Mouse (Mus musculus) activated CD4-positive, CD25-positive, alpha-beta regulatory T cell, adult 4 months (primary cell): ENCODE measurements around the gene Hypm. TPM values are rescaled to one million over a fixed set of nuclear protein-coding genes. Genes with fewer than 3 reads are reported as not detected.

Experiments used
- ATAC-seq: one replicate; pipeline ENCODE4 v1.8.0; 2017
- polyA plus RNA-seq, 2 experiments: library from polyadenylated mRNA; unstranded; fragments of 100-300 nt; shearing (Covaris generic); gene quantifications; one replicate each; pipeline ENCODE4 v1.2.1; 2017

The Hypm gene
- not detected for polyA plus RNA-seq

DNA sequence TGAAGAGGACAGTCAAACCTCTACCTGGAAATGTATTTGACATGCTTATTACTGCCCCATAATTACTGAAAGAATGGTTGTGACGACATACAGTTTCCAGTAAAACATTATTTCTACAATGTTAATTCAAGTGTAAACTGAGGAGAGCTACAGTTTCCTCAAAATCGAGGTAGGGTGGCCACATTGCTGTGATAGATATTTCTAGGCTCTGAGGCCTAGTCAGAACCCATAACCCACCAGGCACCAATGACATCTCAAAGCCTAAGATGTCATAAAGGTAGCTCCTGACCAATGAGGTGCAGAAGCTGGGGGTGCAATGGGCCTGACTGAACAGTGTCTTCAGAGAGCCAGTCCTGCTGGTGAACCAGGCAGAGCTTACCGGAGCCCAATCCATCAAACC is at the start of gene Hypm:
Gene Hypm (plus strand): TSS at position 301 of the 400 bp plus-strand sequence.
- no peak for ATAC-seq

DNA sequence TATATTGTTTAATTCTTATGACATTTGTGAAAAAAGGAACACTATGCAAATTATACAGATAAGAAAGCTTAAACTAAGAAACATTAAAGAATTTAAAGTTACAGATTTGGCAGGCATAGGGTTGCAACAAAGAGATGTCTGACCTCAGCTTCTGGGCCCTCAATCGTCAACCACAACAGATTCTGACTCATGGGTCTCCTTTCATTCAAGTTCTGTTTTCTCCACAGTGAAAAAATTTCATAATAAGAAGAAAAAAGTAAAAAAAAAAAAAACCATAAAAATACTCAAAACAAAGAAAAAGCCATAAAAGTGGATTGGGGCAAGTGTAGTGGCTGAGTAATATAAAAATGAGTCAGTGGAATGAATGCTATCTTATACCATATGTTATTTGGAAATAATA is 36.6 kb upstream of the Hypm start:
- no peak for ATAC-seq

DNA sequence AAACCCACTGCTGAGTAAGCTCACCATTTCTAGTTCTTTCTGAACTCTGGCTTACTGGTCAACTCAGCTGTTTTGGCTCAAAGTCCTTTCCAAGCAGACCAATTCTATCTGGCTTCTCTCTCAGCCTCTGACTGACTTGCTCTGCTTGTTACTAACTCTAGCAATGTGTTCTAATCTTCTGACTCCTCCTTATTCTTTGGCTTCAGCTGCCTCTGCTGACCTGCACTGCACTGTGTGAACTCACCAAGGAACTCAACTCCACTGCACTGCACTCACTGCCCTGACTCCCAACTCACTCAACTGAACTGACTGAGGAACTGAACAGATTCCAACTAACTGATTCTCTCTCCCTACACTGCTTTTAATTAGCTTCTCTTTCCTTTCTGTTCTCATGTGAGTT is 34.3 kb upstream of the Hypm start:
- no peak for ATAC-seq

DNA sequence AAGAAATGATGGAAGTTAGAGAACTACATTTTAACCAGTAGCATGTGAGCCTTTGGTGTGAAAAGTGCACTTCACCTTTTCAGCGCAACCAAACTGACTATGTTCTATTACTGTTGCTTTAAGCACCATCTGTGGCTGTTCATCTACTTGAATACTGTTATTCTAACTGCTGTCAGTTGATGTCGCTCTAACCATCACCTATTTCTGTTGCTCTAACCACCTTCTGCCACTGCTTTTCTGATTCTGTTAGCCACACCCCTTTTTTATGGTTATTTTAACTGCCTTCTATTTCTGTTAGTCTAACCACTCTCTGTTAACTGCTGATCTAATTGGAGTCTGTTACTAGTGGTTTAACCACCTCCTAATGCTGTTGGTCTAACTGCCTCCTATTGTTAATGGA is 11.9 kb upstream of the Hypm start:
- no peak for ATAC-seq

DNA sequence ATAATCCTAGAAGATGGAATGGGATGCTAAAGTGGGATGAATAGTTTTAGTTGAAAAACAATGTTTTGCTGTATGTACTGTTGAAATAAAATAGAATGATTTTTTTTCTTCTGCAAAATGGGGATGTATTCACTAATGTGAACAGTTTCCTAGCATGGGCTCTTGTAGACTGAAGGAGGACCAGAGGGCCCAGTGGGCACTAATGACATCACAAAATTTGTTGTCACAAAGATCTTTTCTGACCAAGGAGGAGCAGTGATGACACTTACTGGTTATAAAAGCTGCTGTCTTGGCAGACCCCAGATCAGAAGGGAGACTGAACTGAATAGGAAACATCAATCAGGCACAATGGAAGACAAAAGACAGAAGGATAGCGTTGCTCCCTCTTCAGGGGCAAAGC is 2.7 kb downstream of the Hypm start, which contains the start of gene H2al3:
Gene H2al3 (plus strand): TSS at position 301 of the 400 bp plus-strand sequence.
- ATAC-seq = no peak

DNA sequence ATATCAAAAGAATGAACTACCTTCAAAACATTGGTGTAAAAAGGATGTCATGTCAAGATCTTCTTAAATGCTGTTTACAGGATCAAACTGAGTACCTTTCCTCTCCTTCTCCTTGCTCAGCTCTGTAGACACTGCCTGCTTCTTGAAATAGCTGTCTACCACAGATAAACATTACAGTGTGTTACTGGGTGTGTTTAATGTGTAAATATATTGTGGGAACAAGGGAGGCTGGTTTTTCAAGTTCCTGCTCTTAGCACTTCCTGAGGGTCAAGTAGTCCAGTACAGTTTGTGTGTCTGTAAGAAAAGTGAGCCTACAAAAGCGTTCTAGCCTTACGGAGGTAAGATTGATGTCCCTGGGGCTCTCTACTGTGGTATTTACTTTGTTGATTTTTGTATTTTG is 15.1 kb downstream of the Hypm start:
- ATAC-seq = no peak

DNA sequence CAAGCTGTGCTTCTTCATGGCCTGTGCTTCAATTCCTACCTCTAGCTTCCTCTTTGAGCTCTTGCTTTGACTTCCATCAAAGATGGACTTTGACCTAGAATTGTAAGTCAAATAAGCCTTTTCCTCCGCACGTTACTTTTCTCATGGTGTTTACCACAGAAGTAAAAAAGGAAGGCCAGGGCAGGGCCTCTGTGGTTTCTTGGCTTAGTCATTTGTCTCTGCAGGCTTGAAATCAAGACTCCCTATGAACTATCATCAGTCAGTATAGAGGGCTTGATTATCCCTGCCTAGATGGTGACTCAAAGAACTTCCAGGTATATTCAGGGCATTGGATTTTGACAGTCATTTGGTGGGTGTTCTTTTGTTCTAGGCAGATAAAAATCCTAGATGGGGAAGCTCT is 28.8 kb downstream of the Hypm start:
- no peak for ATAC-seq

DNA sequence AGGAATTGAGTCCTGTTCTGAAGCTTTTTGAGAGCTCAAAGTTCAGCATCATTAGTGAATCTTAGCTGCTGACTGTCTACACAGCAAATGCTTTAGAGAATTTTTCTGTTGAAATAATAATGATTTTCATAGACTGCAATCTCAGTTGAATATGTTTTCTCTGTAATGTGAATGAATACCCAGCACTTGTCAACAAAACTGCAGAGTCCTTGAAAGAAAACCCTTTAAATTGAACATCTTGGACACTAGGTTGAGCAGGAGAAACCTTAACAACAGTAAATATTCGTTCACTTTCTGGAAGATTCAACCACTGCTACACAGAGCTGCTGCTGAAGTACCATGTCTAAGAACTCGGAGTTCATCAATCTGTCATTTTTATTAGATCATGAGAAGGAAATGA is 38.6 kb downstream of the Hypm start, which contains the start of gene Sytl5:
Gene Sytl5 (plus strand): TSS at position 301 of the 400 bp plus-strand sequence.
- ATAC-seq = no peak

Other genes starting within 250 kb of the Hypm start
- gene Dynlt3, start 183.9 kb upstream of the Hypm start, polyA plus RNA-seq = 10 to 100 TPM; 49.8 to 51.7 TPM
- not detected for gene H2al3, start 2.8 kb downstream of the Hypm start, polyA plus RNA-seq
- gene Sytl5, start 38.7 kb downstream of the Hypm start, polyA plus RNA-seq = not detected